Mouse (Mus musculus): ENCODE results near the gene Syde2. TPM values are rescaled to one million over a fixed set of nuclear protein-coding genes. Genes with fewer than 3 reads are reported as not detected.
"Not testable (repeated sequence)": the region's sequence is repeated elsewhere in the genome, so short reads cannot be mapped to it uniquely, and the experiment has no call there.

Gene Syde2
- polyA plus RNA-seq, 1 experiment from 2014 or later, result 0.65 TPM

- H3K9ac ChIP-seq (replicated peaks), result no peak overlapping the region
- H3K4me1 ChIP-seq, result no peaks in the 10 kb centered on the region
- ATAC-seq (replicated peaks), result no peak
- no peak overlapping the region for H3K4me2 ChIP-seq (replicated peaks)
- 90% methylated on average over 5 of the region's 5 CpGs for WGBS
- H3K4me3 ChIP-seq, result no peak overlapping the region
- no peak overlapping the region for H3K27ac ChIP-seq (replicated peaks)
- H3K27me3 ChIP-seq, result no peaks in the 10 kb centered on the region
- H3K9me3 ChIP-seq, result no peaks in the 10 kb centered on the region
- no peaks in the 10 kb centered on the region for H3K36me3 ChIP-seq
Observed at GRCm38 (mm10) chr3:145995489-145995888, 7.8 kb downstream of the Syde2 start.

DNA sequence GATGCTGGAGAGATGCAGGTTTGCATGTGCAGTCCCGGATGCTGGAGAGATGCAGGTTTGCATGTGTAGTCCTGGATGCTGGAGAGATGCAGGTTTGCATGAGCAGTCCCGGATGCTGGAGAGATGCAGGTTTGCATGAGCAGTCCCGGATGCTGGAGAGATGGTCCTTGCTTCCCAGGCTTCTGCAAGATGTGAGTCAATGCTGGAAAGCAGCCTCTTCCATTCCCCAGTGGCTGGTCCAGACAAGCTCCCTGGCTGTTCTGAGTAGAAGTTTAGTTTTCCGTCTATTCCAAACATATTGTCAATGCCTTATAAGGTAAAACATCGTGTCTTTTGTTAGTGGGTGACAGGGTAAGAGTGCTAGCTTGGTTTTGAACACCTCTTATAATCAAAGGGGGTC is 8.9 kb downstream of the Syde2 start:
- not testable (repeated sequence) for ATAC-seq (replicated peaks); H3K27me3 ChIP-seq; H3K36me3 ChIP-seq; H3K4me2 ChIP-seq (replicated peaks); H3K27ac ChIP-seq (replicated peaks); H3K9ac ChIP-seq (replicated peaks); H3K4me3 ChIP-seq; H3K4me1 ChIP-seq; H3K9me3 ChIP-seq
- WGBS, result 89% methylated on average over 5 of the region's 5 CpGs

DNA sequence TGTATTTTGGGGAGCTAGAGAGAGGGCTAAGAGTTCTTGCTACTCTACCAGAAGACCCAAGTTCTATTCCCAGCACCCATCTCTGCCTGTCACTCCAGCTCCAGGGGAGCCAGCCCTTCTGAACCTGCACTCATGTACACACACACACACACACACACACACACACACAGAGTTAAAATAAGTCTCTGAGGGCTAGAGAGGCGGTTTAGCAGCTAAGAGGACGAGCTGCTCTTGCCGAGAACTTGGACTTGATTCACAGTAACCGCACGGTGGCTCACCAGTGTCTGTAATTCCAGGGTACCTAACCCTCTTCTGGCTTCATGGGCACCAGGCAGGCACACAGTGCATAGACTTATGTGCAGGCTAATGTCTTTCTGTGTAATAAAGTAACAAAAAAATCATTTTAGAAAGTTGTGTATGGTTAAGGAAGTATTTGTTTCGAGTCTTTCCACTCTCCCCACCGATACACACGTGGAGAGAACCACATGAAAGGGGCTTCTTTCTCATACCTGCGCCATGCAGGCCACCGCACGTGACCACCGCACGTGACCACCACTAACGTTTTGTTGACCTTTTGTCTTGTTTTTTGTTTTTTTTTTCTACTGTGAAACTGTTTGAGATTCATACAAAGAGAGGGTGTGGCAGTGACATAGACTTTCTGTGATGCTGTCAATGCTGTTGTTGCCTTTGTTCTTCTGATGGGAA is 16.8 kb downstream of the Syde2 start:
- Histone ChIP-seq H3K27me3 (no peaks in the 10 kb centered on the region), H3K9me3 (no peaks in the 10 kb centered on the region), H3K36me3 (peaks cover 14% of the 10 kb centered on the region), H3K4me3 (no peak overlapping the region), H3K27ac (replicated peaks) (no peak overlapping the region), H3K4me1 (no peaks in the 10 kb centered on the region), H3K4me2 (replicated peaks) (no peak overlapping the region), H3K9ac (replicated peaks) (no peak overlapping the region)
- ATAC-seq (replicated peaks), result no peak
- 95% methylated on average over 14 of the region's 14 CpGs for WGBS

GRCm38 (mm10) chr3:146007872-146008271 is 20.2 kb downstream of the Syde2 start:
- no peak for ATAC-seq (replicated peaks)
- Histone ChIP-seq H3K27ac (replicated peaks) (no peak overlapping the region), H3K9me3 (no peaks in the 10 kb centered on the region), H3K4me3 (no peak overlapping the region), H3K36me3 (no peaks in the 10 kb centered on the region; the same call in 1 of the 2 replicates), H3K27me3 (no peaks in the 10 kb centered on the region), H3K4me2 (replicated peaks) (no peak overlapping the region), H3K4me1 (no peaks in the 10 kb centered on the region), H3K9ac (replicated peaks) (no peak overlapping the region)
- 81% methylated on average over 6 of the region's 6 CpGs for WGBS

- Histone ChIP-seq H3K9ac (replicated peaks) (no peak overlapping the region), H3K4me2 (replicated peaks) (no peak overlapping the region), H3K27me3 (no peaks in the 10 kb centered on the region), H3K4me1 (no peaks in the 10 kb centered on the region), H3K36me3 (peaks cover 3% of the 10 kb centered on the region; the same call in 1 of the 2 replicates), H3K27ac (replicated peaks) (no peak overlapping the region), H3K4me3 (no peak overlapping the region), H3K9me3 (no peaks in the 10 kb centered on the region)
- 73% methylated on average over 20 of the region's 20 CpGs for WGBS
- ATAC-seq (replicated peaks), result no peak
Observed at GRCm38 (mm10) chr3:146009859-146010645, 22.4 kb downstream of the Syde2 start.

DNA sequence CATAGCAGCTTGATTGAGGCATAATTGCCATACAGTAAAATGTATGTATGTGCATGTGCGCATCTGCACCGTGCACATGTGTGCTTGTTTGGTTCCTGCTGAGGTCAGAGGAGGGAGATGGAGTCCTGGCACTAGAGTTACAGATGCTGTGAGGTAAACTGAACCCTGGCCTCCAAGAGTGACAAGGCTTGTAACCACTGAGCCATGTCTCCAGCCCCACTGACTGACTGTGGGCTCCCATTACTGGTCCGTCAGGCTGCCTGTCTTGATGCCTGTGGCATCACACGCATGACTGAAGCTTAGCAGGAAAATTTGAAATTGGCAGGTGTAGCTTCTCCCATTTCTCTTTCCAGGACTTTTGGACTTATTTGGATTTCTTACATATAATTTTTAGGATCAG is 23.1 kb downstream of the Syde2 start:
- Histone ChIP-seq H3K4me2 (replicated peaks) (no peak overlapping the region), H3K4me3 (no peak overlapping the region), H3K27ac (replicated peaks) (no peak overlapping the region), H3K9me3 (no peaks in the 10 kb centered on the region), H3K4me1 (no peaks in the 10 kb centered on the region), H3K27me3 (no peaks in the 10 kb centered on the region), H3K9ac (replicated peaks) (no peak overlapping the region), H3K36me3 (peaks cover 3% of the 10 kb centered on the region; the same call in 1 of the 2 replicates)
- ATAC-seq (replicated peaks), result no peak
- WGBS, result 81% methylated on average over 4 of the region's 4 CpGs

- H3K27me3 ChIP-seq, result no peaks in the 10 kb centered on the region
- 76% methylated on average over 8 of the region's 8 CpGs for WGBS
- H3K4me1 ChIP-seq, result no peaks in the 10 kb centered on the region
- no peak overlapping the region for H3K4me3 ChIP-seq
- H3K36me3 ChIP-seq, result peaks cover 8% of the 10 kb centered on the region; the same call in 1 of the 2 replicates
- no peak for ATAC-seq (replicated peaks)
- no peak overlapping the region for H3K4me2 ChIP-seq (replicated peaks)
- no peak overlapping the region for H3K27ac ChIP-seq (replicated peaks)
- H3K9me3 ChIP-seq, result no peaks in the 10 kb centered on the region
- H3K9ac ChIP-seq (replicated peaks), result no peak overlapping the region
Observed at GRCm38 (mm10) chr3:146011544-146012218, 24.0 kb downstream of the Syde2 start.

DNA sequence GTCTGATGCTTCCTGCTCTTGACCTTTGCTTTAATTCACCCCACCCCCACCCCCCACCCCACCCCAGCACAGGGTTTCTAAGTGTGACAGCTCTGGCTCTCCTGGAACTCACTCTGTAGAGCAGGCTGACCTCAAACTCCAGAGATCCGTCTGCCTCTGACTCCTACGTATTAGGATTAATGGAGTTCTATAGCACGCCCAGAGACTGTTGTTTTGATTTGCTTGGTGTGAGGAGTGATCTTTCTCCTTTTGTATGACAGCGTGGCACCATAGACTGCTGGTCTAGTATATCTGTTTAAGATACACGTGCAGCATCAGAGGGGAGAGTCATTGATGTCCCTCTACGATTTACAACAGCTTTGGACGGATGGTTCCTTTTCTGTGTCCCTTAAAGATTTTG is 25.8 kb downstream of the Syde2 start:
- ATAC-seq (replicated peaks), result no peak
- H3K9ac ChIP-seq (replicated peaks), result no peak overlapping the region
- H3K36me3 ChIP-seq, result peaks cover 8% of the 10 kb centered on the region; the same call in 1 of the 2 replicates
- 0 out of 2 replicates have a peak, but pooled peaks cover 4% of the 10 kb centered on the region for H3K4me1 ChIP-seq
- no peak overlapping the region for H3K27ac ChIP-seq (replicated peaks)
- no peak overlapping the region for H3K4me3 ChIP-seq
- 97% methylated on average over 7 of the region's 7 CpGs for WGBS
- no peaks in the 10 kb centered on the region for H3K9me3 ChIP-seq
- H3K4me2 ChIP-seq (replicated peaks), result no peak overlapping the region
- no peaks in the 10 kb centered on the region for H3K27me3 ChIP-seq

- Histone ChIP-seq H3K9me3 (no peaks in the 10 kb centered on the region), H3K27me3 (no peaks in the 10 kb centered on the region), H3K36me3 (peaks cover 8% of the 10 kb centered on the region; the same call in 1 of the 2 replicates), H3K4me2 (replicated peaks) (no peak overlapping the region), H3K9ac (replicated peaks) (no peak overlapping the region), H3K4me1 (0 out of 2 replicates have a peak, but pooled peaks cover 4% of the 10 kb centered on the region), H3K4me3 (no peak overlapping the region), H3K27ac (replicated peaks) (no peak overlapping the region)
- 94% methylated on average over 12 of the region's 12 CpGs for WGBS
- ATAC-seq (replicated peaks), result no peak
Observed at GRCm38 (mm10) chr3:146014321-146014720, 26.7 kb downstream of the Syde2 start.

DNA sequence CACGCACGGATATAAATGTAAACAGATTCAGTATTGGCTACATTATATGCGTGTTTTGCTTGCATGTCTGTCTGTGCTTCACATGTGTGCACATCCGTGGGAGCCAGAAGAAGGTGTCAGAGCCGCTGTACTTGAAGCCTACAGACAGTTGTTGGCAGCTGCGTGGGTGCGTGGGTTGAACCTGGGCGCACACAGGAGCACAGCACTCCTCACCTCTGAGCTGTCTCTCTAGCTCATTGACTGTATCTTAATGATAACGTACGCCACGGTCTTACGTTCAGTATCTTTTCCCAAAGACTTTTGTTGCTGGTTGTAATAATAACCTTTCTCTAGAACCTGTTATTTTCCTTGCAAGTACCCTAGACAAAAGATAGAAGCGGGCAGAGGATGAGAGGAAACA is 29.3 kb downstream of the Syde2 start:
- H3K36me3 ChIP-seq, result peaks cover 8% of the 10 kb centered on the region; the same call in 1 of the 2 replicates
- no peak for ATAC-seq (replicated peaks)
- no peak overlapping the region for H3K9ac ChIP-seq (replicated peaks)
- no peaks in the 10 kb centered on the region for H3K9me3 ChIP-seq
- 0 out of 2 replicates have a peak, but pooled peaks cover 4% of the 10 kb centered on the region for H3K4me1 ChIP-seq
- no peaks in the 10 kb centered on the region for H3K27me3 ChIP-seq
- H3K4me2 ChIP-seq (replicated peaks), result no peak overlapping the region
- H3K27ac ChIP-seq (replicated peaks), result no peak overlapping the region
- no peak overlapping the region for H3K4me3 ChIP-seq
- WGBS, result 86% methylated on average over 13 of the region's 13 CpGs

DNA sequence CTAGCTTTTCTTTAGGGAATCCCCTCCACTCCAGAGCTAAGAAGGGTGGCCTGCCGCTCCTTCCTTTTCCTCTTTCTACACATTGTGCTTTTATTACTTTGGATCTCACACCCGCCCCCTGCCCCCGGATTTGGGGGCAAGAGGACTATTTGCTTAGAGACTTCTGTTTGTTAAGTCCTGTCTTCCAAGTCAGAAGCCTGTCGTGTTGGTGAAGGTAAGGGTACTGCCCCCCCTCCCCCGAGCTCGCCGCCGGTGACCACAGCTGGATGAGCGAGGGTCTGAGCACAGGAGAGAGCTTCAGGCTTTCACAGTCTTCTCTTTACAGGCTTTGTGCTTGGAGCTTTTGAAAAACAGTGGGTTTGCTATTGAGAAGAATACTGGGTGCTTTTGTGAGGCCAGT is 29.9 kb downstream of the Syde2 start:
- Histone ChIP-seq H3K4me2 (replicated peaks) (no peak overlapping the region), H3K4me1 (0 out of 2 replicates have a peak, but pooled peaks cover 4% of the 10 kb centered on the region), H3K36me3 (peaks cover 8% of the 10 kb centered on the region; the same call in 1 of the 2 replicates), H3K27ac (replicated peaks) (no peak overlapping the region), H3K9me3 (no peaks in the 10 kb centered on the region), H3K27me3 (no peaks in the 10 kb centered on the region), H3K4me3 (no peak overlapping the region), H3K9ac (replicated peaks) (no peak overlapping the region)
- ATAC-seq (replicated peaks), result no peak
- 44% methylated on average over 9 of the region's 9 CpGs for WGBS

- Histone ChIP-seq H3K27me3 (no peaks in the 10 kb centered on the region), H3K9ac (replicated peaks) (no peak overlapping the region), H3K27ac (replicated peaks) (no peak overlapping the region), H3K4me3 (no peak overlapping the region), H3K4me2 (replicated peaks) (no peak overlapping the region), H3K9me3 (no peaks in the 10 kb centered on the region), H3K4me1 (0 out of 2 replicates have a peak, but pooled peaks cover 2% of the 10 kb centered on the region), H3K36me3 (no peaks in the 10 kb centered on the region)
- 93% methylated on average over 9 of the region's 9 CpGs for WGBS
- no peak for ATAC-seq (replicated peaks)
Observed at GRCm38 (mm10) chr3:146022232-146022631, 34.6 kb downstream of the Syde2 start.

All from forebrain, embryonic 15.5 days (tissue).